In genomic region chr7:101868241-101869162, GRCm38 (mm10) we compare ENCODE assay signal across 12 mouse cellular contexts. TPM values are rescaled to one million over a fixed set of nuclear protein-coding genes. Genes with fewer than 3 reads are reported as not detected.
A peak's percentile ranks its signal among the peaks of the same experiment; 100 is the strongest.
DNase-seq lines count a peak whose midpoint lies in the region; ATAC-seq lines count a peak whose summit lies in the region.
"Had no signal": no experiment of that assay in that cellular context is flagged by ENCODE, and none has a peak within 500 bp of the region (broad histone marks: within the 10 kb centered on the region; RNA-seq: fewer than 3 reads in every experiment).

No protein-coding gene starts in this region.

- H3K4me1 ChIP-seq in intestine, embryonic 16.5 days (ENCODE audit: control insufficient read depth, insufficient read depth, low read length) = peaks cover 2% of the 10 kb centered on the region; the same call in 1 of the 2 replicates
- peaks cover 9% of the 10 kb centered on the region; the same call in 1 of the 2 replicates for H3K4me1 ChIP-seq in midbrain, embryonic 11.5 days (ENCODE audit: control insufficient read depth, insufficient read depth, low read length)

- H3K4me3 ChIP-seq in intestine, embryonic 16.5 days (ENCODE audit: low read length) = peak overlapping the region; percentile 41
- H3K4me3 ChIP-seq in midbrain, embryonic 11.5 days (ENCODE audit: low read depth, low read length) = no peak overlapping the region

- H3K9ac ChIP-seq in intestine, embryonic 16.5 days (ENCODE audit: low read depth, low read length) = peak overlapping the region; percentile 53
- peak overlapping the region; percentile 18; the same call in 1 of the 2 replicates for H3K9ac ChIP-seq in midbrain, embryonic 11.5 days (ENCODE audit: low read length)

- no peak; the same call in 1 of the 2 replicates for ATAC-seq in intestine, embryonic 16.5 days
- ATAC-seq in midbrain, embryonic 11.5 days (ENCODE audit: low FRiP score) = peak; percentile 67

- no peaks in the 10 kb centered on the region for H3K9me3 ChIP-seq in intestine, embryonic 16.5 days (ENCODE audit: control insufficient read depth, low read length)
- no peaks in the 10 kb centered on the region for H3K9me3 ChIP-seq in midbrain, embryonic 11.5 days (ENCODE audit: control insufficient read depth, low read length)

- no peaks in the 10 kb centered on the region for H3K27me3 ChIP-seq in intestine, embryonic 16.5 days (replicated peaks; ENCODE audit: control insufficient read depth, insufficient read depth, low read length)
- H3K27me3 ChIP-seq in midbrain, embryonic 11.5 days (ENCODE audit: control insufficient read depth, insufficient read depth, low read length) = no peaks in the 10 kb centered on the region

- H3K36me3 ChIP-seq in intestine, embryonic 16.5 days (ENCODE audit: control insufficient read depth, insufficient read depth, low read length) = no peaks in the 10 kb centered on the region
- no peaks in the 10 kb centered on the region for H3K36me3 ChIP-seq in midbrain, embryonic 11.5 days (ENCODE audit: control insufficient read depth, insufficient read depth, low read length)

- 0 out of 2 replicates have a peak overlapping the region, but pooled peaks have one; percentile 31 for H3K27ac ChIP-seq in intestine, embryonic 16.5 days (ENCODE audit: low read length)
- H3K27ac ChIP-seq in midbrain, embryonic 11.5 days (ENCODE audit: low read depth, low read length) = peak overlapping the region; percentile 56
- H3K27ac ChIP-seq: macrophage had no signal

- H3K4me2 ChIP-seq in intestine, embryonic 16.5 days (ENCODE audit: low read depth, low read length) = peak overlapping the region; percentile 45
- no peak overlapping the region for H3K4me2 ChIP-seq in midbrain, embryonic 11.5 days

- WGBS in intestine, embryonic 16.5 days = 65% methylated on average over 13 of the region's 13 CpGs
- 34% methylated on average over 13 of the region's 13 CpGs for WGBS in midbrain, embryonic 11.5 days

- peak; percentile 14 to 21 for DNase-seq in cerebellum, postnatal 10 days
- no peak for DNase-seq in cerebellum, postnatal 36 days
- peak; percentile 58 for DNase-seq in Muller cell, postnatal 12 days (ENCODE audit: inconsistent ontology term)
- DNase-seq in midbrain, embryonic 11.5 days (ENCODE audit: low spot score, missing footprints) = no peak
- DNase-seq in gastrocnemius, postnatal 4 days (ENCODE audit: low spot score in 2 of 2) = no peak
- DNase-seq in thymus, adult 18-20 months = no peak
- no peak for DNase-seq in adrenal gland, postnatal 10 days
- DNase-seq: gastrocnemius, postnatal 25 days; right cerebral cortex, postnatal 14 days had no signal

RNA-seq across cellular contexts. Expression of gene Folr1, which starts 2.1 kb away (rescaled TPM):
- 201 and 253 TPM in 2 replicates for polyA plus RNA-seq in intestine, embryonic 16.5 days (2015; fragmentation: Nextera tagmentation; extraction: Ambion mirVana)
- 11.6 and 12.4 TPM in 2 replicates for polyA plus RNA-seq in midbrain, embryonic 11.5 days (2014; fragmentation: Nextera tagmentation; extraction: Ambion mirVana)
- total RNA-seq in gastrocnemius, postnatal 4 days (2021) = 1 to 10 TPM; 1.1 to 1.6 TPM
- 1 to 10 TPM; 1.7 to 2.3 TPM for total RNA-seq in adrenal gland, postnatal 10 days (2021)
- total RNA-seq: left cerebral cortex, adult 18-20 months had no signal
- polyA plus RNA-seq: macrophage had no signal

RNA-seq across cellular contexts. Expression of gene Anapc15, which starts 5.0 kb away (rescaled TPM):
- 61.0 and 66.3 TPM in 2 replicates for polyA plus RNA-seq in intestine, embryonic 16.5 days (2015; fragmentation: Nextera tagmentation; extraction: Ambion mirVana)
- 80.6 and 87.8 TPM in 2 replicates for polyA plus RNA-seq in midbrain, embryonic 11.5 days (2014; fragmentation: Nextera tagmentation; extraction: Ambion mirVana)
- total RNA-seq in gastrocnemius, postnatal 4 days (2021) = 10 to 100 TPM; 21.4 to 24.4 TPM
- 10 to 100 TPM; 27.4 to 28.5 TPM for total RNA-seq in adrenal gland, postnatal 10 days (2021)

RNA-seq across cellular contexts. Expression of gene Folr2, which starts 11.5 kb away (rescaled TPM):
- 2.6 and 3.2 TPM in 2 replicates for polyA plus RNA-seq in intestine, embryonic 16.5 days (2015; fragmentation: Nextera tagmentation; extraction: Ambion mirVana)
- 1.5 and 1.7 TPM in 2 replicates for polyA plus RNA-seq in midbrain, embryonic 11.5 days (2014; fragmentation: Nextera tagmentation; extraction: Ambion mirVana)
- total RNA-seq in gastrocnemius, postnatal 4 days (2021) = 1 to 10 TPM; 6.4 to 9.1 TPM
- 1 to 10 TPM; 4.5 to 6.2 TPM for total RNA-seq in adrenal gland, postnatal 10 days (2021)

RNA-seq across cellular contexts. Expression of gene Inppl1, which starts 30.5 kb away (rescaled TPM):
- 27.2 and 28.2 TPM in 2 replicates for polyA plus RNA-seq in intestine, embryonic 16.5 days (2015; fragmentation: Nextera tagmentation; extraction: Ambion mirVana)
- 33.9 and 35.5 TPM in 2 replicates for polyA plus RNA-seq in midbrain, embryonic 11.5 days (2014; fragmentation: Nextera tagmentation; extraction: Ambion mirVana)
- 100 to 1,000 TPM in 1 of 2 experiments, 10 to 100 TPM in 1; 95.1 to 101 TPM for total RNA-seq in gastrocnemius, postnatal 4 days (2021)
- 10 to 100 TPM; 72.5 to 98.1 TPM for total RNA-seq in adrenal gland, postnatal 10 days (2021)

RNA-seq across cellular contexts. Expression of gene Lamtor1, which starts 37.2 kb away (rescaled TPM):
- polyA plus RNA-seq in intestine, embryonic 16.5 days (2015; fragmentation: Nextera tagmentation; extraction: Ambion mirVana) = 236 and 245 TPM in 2 replicates
- 120 and 132 TPM in 2 replicates for polyA plus RNA-seq in midbrain, embryonic 11.5 days (2014; fragmentation: Nextera tagmentation; extraction: Ambion mirVana)
- 100 to 1,000 TPM; 105 to 106 TPM for total RNA-seq in gastrocnemius, postnatal 4 days (2021)
- 100 to 1,000 TPM; 116 to 126 TPM for total RNA-seq in adrenal gland, postnatal 10 days (2021)

Comparison
In these comparisons a context has a peak if more than half of its experiments do, and no peak if none do; other contexts are left out.
1. DNase-seq: peak in cerebellum, postnatal 10 days (2 of 2) and Muller cell, postnatal 12 days (single experiment); none in cerebellum, postnatal 36 days (0 of 2), midbrain, embryonic 11.5 days (single experiment), gastrocnemius, postnatal 4 days (0 of 2), thymus, adult 18-20 months (0 of 2) and adrenal gland, postnatal 10 days (single experiment).